Mouse (Mus musculus) heart, embryonic 10.5 days (tissue): ENCODE data around the gene Fam107a. TPM values are rescaled to one million over a fixed set of nuclear protein-coding genes. Genes with fewer than 3 reads are reported as not detected.

Experiments used
- polyA plus RNA-seq: library from polyadenylated mRNA; unstranded; fragments of >200 nt; fragmentation: Nextera tagmentation; extraction: Ambion mirVana; gene quantifications from 2 replicates; pipeline ENCODE4 v1.2.1, GENCODE M21; 2016

Fam107a gene
- polyA plus RNA-seq, 1 experiment from 2014 or later, result 0.35 TPM

Other genes with a start within 250 kb of the Fam107a start
- 40.9 and 43.5 TPM in 2 replicates for gene Rpp14, start 237.7 kb downstream of the Fam107a start, polyA plus RNA-seq
- 23.1 and 24.1 TPM in 2 replicates for gene Pxk, start 219.8 kb downstream of the Fam107a start, polyA plus RNA-seq
- gene Pdhb, start 145.0 kb downstream of the Fam107a start, polyA plus RNA-seq, result 332 and 445 TPM in 2 replicates
- gene Kctd6, start 103.9 kb downstream of the Fam107a start, polyA plus RNA-seq, result 3.5 and 7.2 TPM in 2 replicates
- gene Acox2, start 58.7 kb downstream of the Fam107a start, polyA plus RNA-seq, result 0.19 and 0.36 TPM in 2 replicates
- not detected in 2 replicates for gene Oit1, start 60.7 kb upstream of the Fam107a start, polyA plus RNA-seq